Mouse (Mus musculus) megakaryocyte, embryonic 14.5 days (primary cell): Measurements from ENCODE around the gene Frmd7. TPM values are rescaled to one million over a fixed set of nuclear protein-coding genes. Genes with fewer than 3 reads are reported as not detected.

Experiments
- H3K27me3 ChIP-seq: replicated peaks from 2 replicates; pipeline ENCODE3; 2012; ENCODE audit warnings: inconsistent platforms
- H3K36me3 ChIP-seq: replicated peaks from 2 replicates; pipeline ENCODE3; 2012; ENCODE audit warnings: low read length, inconsistent platforms, mixed read lengths
- H3K4me1 ChIP-seq: 2 replicates; pipeline ENCODE4 v1.6.1; 2012; ENCODE audit warnings: inconsistent platforms
- H3K4me3 ChIP-seq: replicated peaks from 2 replicates; pipeline ENCODE3; 2012; ENCODE audit warnings: moderate library complexity, mild to moderate bottlenecking, inconsistent platforms
- H3K9me3 ChIP-seq: 2 replicates; pipeline ENCODE4 v1.6.1; 2012; ENCODE audit warnings: inconsistent platforms
- FLI1 ChIP-seq: IDR thresholded peaks from 2 replicates; pipeline ENCODE4 v1.6.1; 2012; ENCODE audit warnings: low read length, inconsistent platforms, mixed read lengths
- GATA1 ChIP-seq: IDR thresholded peaks from 3 replicates; pipeline ENCODE4 v1.6.1; 2012; ENCODE audit warnings: mixed read lengths, low read length, inconsistent platforms, borderline replicate concordance
- polyA plus RNA-seq: library from polyadenylated mRNA; stranded (reverse); fragments of >175 nt; gene quantifications from 2 replicates; pipeline ENCODE4 v1.2.3, GENCODE M21; 2012; ENCODE audit warnings: low replicate concordance; ENCODE audit not compliant: insufficient read depth

Frmd7 gene
- polyA plus RNA-seq: not detected in 2 replicates

- no peak for TF ChIP-seq GATA1
- no peak for TF ChIP-seq FLI1
- Histone ChIP-seq H3K4me1 (no peaks in the 10 kb centered on the region), H3K27me3 (peaks cover 10% of the 10 kb centered on the region), H3K4me3 (no peak within 1 kb of the TSS), H3K36me3 (no peaks in the 10 kb centered on the region), H3K9me3 (no peaks in the 10 kb centered on the region)
These were observed at the start of gene Frmd7 for GRCm38 (mm10) chrX:50942610-50943009. Gene Frmd7, minus strand, starts transcription at chrX:50942710.

- Histone ChIP-seq H3K4me1 (peaks cover 6% of the 10 kb centered on the region), H3K36me3 (no peaks in the 10 kb centered on the region), H3K9me3 (no peaks in the 10 kb centered on the region), H3K4me3 (no peak overlapping the region), H3K27me3 (peaks cover 37% of the 10 kb centered on the region)
- TF ChIP-seq GATA1: no peak
- no peak for TF ChIP-seq FLI1
These were observed 48.8 kb upstream of the Frmd7 start for GRCm38 (mm10) chrX:50991324-50991723.

- Histone ChIP-seq H3K27me3 (peaks cover 35% of the 10 kb centered on the region), H3K4me1 (0 out of 2 replicates have a peak, but pooled peaks cover 1% of the 10 kb centered on the region), H3K36me3 (no peaks in the 10 kb centered on the region), H3K4me3 (no peak overlapping the region), H3K9me3 (no peaks in the 10 kb centered on the region)
- TF ChIP-seq GATA1 (no peak), FLI1 (no peak)
These were observed 47.4 kb upstream of the Frmd7 start for GRCm38 (mm10) chrX:50989940-50990339.

GRCm38 (mm10) chrX:50988581-50988980 is 46.1 kb upstream of the Frmd7 start:
- Histone ChIP-seq H3K4me1 (no peaks in the 10 kb centered on the region), H3K9me3 (no peaks in the 10 kb centered on the region), H3K27me3 (peaks cover 37% of the 10 kb centered on the region), H3K4me3 (no peak overlapping the region), H3K36me3 (no peaks in the 10 kb centered on the region)
- TF ChIP-seq FLI1 (no peak), GATA1 (no peak)

- TF ChIP-seq FLI1 (no peak), GATA1 (no peak)
- Histone ChIP-seq H3K27me3 (peaks cover 30% of the 10 kb centered on the region), H3K9me3 (no peaks in the 10 kb centered on the region), H3K4me3 (no peak overlapping the region), H3K36me3 (no peaks in the 10 kb centered on the region), H3K4me1 (no peaks in the 10 kb centered on the region)
These were observed 35.9 kb upstream of the Frmd7 start for GRCm38 (mm10) chrX:50978428-50978827.

GRCm38 (mm10) chrX:50972145-50972544 is 29.6 kb upstream of the Frmd7 start:
- Histone ChIP-seq H3K36me3 (no peaks in the 10 kb centered on the region), H3K27me3 (peaks cover 28% of the 10 kb centered on the region), H3K9me3 (no peaks in the 10 kb centered on the region), H3K4me1 (no peaks in the 10 kb centered on the region), H3K4me3 (no peak overlapping the region)
- TF ChIP-seq GATA1 (no peak), FLI1 (no peak)

DNA sequence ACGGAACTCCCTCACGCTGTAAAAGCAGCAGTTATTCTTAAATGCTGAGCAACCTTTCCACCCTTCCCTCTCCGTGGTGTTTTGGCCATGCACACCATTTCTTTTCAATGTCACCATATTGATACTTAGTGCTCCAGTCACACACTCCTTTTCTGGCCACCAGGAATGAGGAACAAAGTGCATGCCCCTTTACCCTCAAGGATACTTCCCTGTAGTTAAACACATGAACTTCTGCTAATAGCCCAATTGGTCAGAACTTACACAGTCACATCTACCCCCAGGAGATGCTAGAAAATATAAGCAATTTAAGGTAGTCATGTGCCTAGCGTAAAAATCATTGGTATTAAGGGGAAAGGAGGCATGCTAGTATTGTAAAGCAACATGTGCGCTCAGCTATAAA is 27.4 kb upstream of the Frmd7 start:
- no peaks in the 10 kb centered on the region for H3K36me3 ChIP-seq
- no peaks in the 10 kb centered on the region for H3K4me1 ChIP-seq
- peaks cover 32% of the 10 kb centered on the region for H3K27me3 ChIP-seq
- H3K4me3 ChIP-seq: no peak overlapping the region
- no peaks in the 10 kb centered on the region for H3K9me3 ChIP-seq
- TF ChIP-seq FLI1 (no peak), GATA1 (no peak)

- no peak overlapping the region for H3K4me3 ChIP-seq
- H3K9me3 ChIP-seq: no peaks in the 10 kb centered on the region
- peaks cover 30% of the 10 kb centered on the region for H3K27me3 ChIP-seq
- H3K36me3 ChIP-seq: no peaks in the 10 kb centered on the region
- H3K4me1 ChIP-seq: no peaks in the 10 kb centered on the region
- TF ChIP-seq FLI1 (no peak), GATA1 (no peak)
These were observed 25.8 kb upstream of the Frmd7 start for GRCm38 (mm10) chrX:50968157-50968932.

DNA sequence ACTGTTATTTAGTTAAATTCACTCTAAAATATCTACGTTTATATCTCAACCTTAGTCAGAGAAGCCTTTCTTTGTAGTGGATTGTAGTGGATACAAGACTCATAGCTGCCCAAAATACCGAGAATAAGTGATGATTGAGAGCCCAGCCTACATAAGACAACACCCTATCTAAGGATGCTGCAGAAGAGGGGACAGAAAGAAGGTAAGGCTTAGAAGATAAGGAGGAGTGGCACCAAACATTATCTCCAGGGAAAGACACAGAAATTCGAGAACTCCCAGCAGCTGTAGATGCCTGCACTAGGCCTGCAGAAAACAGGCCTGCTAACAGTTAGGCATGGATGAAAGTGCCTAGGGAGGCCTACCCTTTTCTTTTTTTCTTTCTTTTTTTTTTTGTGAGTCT is 22.6 kb upstream of the Frmd7 start:
- no peaks in the 10 kb centered on the region for H3K9me3 ChIP-seq
- H3K27me3 ChIP-seq: peaks cover 25% of the 10 kb centered on the region
- no peak for TF ChIP-seq FLI1
- no peak for TF ChIP-seq GATA1
- H3K4me3 ChIP-seq: no peak overlapping the region
- peaks cover 4% of the 10 kb centered on the region; the same call in 1 of the 2 replicates for H3K4me1 ChIP-seq
- H3K36me3 ChIP-seq: no peaks in the 10 kb centered on the region

DNA sequence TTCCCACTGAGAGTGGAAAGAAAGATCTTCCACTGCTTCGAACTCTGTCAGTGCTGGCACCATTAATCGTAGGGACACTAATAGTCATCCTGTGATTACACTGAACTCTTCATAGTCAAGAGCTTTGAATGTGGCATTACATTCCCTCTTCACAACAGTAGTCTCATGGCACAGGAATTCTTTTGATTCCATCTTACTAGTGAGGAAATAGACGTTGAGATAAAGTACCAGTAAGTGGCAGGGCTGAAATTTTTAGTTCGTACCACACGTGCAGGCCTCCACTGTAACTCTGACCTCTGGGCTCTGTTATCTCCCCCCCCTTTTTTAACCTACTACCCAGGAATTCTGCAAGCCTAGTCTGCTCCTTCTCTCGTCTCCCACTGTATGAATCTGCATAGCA is 20.4 kb upstream of the Frmd7 start:
- H3K4me3 ChIP-seq: no peak overlapping the region
- no peak for TF ChIP-seq GATA1
- H3K4me1 ChIP-seq: peaks cover 4% of the 10 kb centered on the region; the same call in 1 of the 2 replicates
- peaks cover 12% of the 10 kb centered on the region for H3K27me3 ChIP-seq
- no peaks in the 10 kb centered on the region for H3K36me3 ChIP-seq
- no peaks in the 10 kb centered on the region for H3K9me3 ChIP-seq
